Mouse (Mus musculus): ENCODE data around the gene Map2k7. TPM values are rescaled to one million over a fixed set of nuclear protein-coding genes. Genes with fewer than 3 reads are reported as not detected.

Gene Map2k7
- total and polyA plus RNA-seq, 3 experiments, result 25.8 to 115 TPM; not detected in 1

DNA sequence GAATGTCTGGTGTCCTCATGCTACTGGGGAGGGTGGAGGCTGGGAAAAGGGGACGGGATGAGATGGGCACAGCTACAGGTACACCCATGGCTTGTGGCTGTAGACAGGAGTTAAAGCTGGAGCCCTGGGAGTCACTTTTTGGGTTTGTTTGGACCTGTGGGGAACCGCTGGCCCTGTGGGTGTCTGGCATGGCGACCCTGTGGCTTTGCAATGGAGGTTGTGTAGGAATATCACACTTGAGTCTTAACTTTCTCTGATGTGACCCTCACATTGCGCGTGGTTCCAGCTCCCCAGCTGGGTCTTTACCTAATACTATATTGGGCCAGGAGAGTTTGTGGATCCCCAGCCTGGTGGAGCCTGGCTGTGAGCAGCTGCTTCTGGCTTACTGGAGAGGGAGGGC lies 6.5 kb downstream of the Map2k7 start:
- Histone ChIP-seq H3K9me3 (replicated peaks; ENCODE audit: insufficient read depth, low read length) (no peaks in the 10 kb centered on the region), H3K4me1 (ENCODE audit: control insufficient read depth in 1 of 2, insufficient read depth in 2 of 2, low read length in 2 of 2) (peaks cover 0 to 6% of the 10 kb centered on the region in 2 experiments; a peak in 1 of 4 replicates)
- DNase-seq (ENCODE audit: low read depth, low spot score), result no peak

DNA sequence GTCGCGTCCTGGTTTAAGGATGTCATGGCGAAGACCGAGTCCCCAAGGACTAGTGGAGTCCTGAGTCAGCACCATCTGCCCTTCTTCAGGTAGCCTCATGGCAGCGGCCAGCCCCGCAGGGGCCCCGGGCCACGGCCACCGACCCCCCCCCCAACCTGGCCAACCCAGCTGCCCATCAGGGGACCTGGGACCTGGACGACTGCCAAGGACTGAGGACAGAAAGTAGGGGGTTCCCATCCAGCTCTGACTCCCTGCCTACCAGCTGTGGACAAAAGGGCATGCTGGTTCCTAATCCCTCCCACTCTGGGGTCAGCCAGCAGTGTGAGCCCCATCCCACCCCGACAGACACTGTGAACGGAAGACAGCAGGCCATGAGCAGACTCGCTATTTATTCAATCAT lies 7.2 kb downstream of the Map2k7 start:
- peaks cover 10% of the 10 kb centered on the region for H3K79me2 ChIP-seq (ENCODE audit: control insufficient read depth, insufficient read depth, low read length, poor library complexity)
- H3K4me3 ChIP-seq (ENCODE audit: control insufficient read depth in 1 of 2, insufficient read depth in 1 of 2, low read depth in 2 of 2, low read length in 2 of 2), result no peak overlapping the region
- H3K9me3 ChIP-seq (replicated peaks; ENCODE audit: insufficient read depth, low read length), result no peaks in the 10 kb centered on the region
- no peak overlapping the region for H3K27ac ChIP-seq (ENCODE audit: control insufficient read depth, low read depth, low read length)
- no peak for DNase-seq (ENCODE audit: low read depth, low spot score)
- no peak overlapping the region for H3K9ac ChIP-seq (ENCODE audit: control insufficient read depth, low read depth, low read length, poor library complexity, severe bottlenecking)
- H3K4me1 ChIP-seq (ENCODE audit: control insufficient read depth in 1 of 2, insufficient read depth in 2 of 2, low read length in 2 of 2), result no peaks in the 10 kb centered on the region
- no peak for TF ChIP-seq MYC (IDR thresholded peaks at IDR 0.05; ENCODE audit: low read depth, low read length)
- TF ChIP-seq JUND (IDR thresholded peaks at IDR 0.05; ENCODE audit: low read depth, low read length), result no peak
- no peak for TF ChIP-seq SMC3 (IDR thresholded peaks at IDR 0.05; ENCODE audit: low read depth, low read length)
- no peak for TF ChIP-seq CTCF (IDR thresholded peaks at IDR 0.05 in 2 of 3, conservative IDR thresholded peaks at IDR 0.05 in 1 of 3; ENCODE audit: control insufficient read depth in 1 of 3, insufficient read depth in 1 of 3, low read depth in 2 of 3, low read length in 3 of 3, poor library complexity in 1 of 3, severe bottlenecking in 1 of 3)
- TF ChIP-seq KAT2A (conservative IDR thresholded peaks at IDR 0.05; ENCODE audit: low read depth, low read length), result no peak
- TF ChIP-seq MAX (IDR thresholded peaks at IDR 0.05; ENCODE audit: low read length), result no peak
- H3K36me3 ChIP-seq (ENCODE audit: control insufficient read depth in 1 of 2, insufficient read depth in 2 of 2, low read length in 2 of 2), result peaks cover under 1 to 6% of the 10 kb centered on the region in 2 experiments; a peak in 3 of 4 replicates
- H3K27me3 ChIP-seq (ENCODE audit: control insufficient read depth in 1 of 2, insufficient read depth in 2 of 2, low read length in 2 of 2), result no peaks in the 10 kb centered on the region

More for the DNA sequence above, 6.5 kb downstream of the Map2k7 start:
- H3K27me3 ChIP-seq (ENCODE audit: control insufficient read depth in 1 of 2, insufficient read depth in 2 of 2, low read length in 2 of 2), result no peaks in the 10 kb centered on the region
- peaks cover 17% of the 10 kb centered on the region for H3K79me2 ChIP-seq (ENCODE audit: control insufficient read depth, insufficient read depth, low read length, poor library complexity)
- H3K4me3 ChIP-seq (ENCODE audit: control insufficient read depth in 1 of 2, insufficient read depth in 1 of 2, low read depth in 2 of 2, low read length in 2 of 2), result no peak overlapping the region
- no peak overlapping the region for H3K9ac ChIP-seq (ENCODE audit: control insufficient read depth, low read depth, low read length, poor library complexity, severe bottlenecking)
- peaks cover 6% of the 10 kb centered on the region in 2 experiments for H3K36me3 ChIP-seq (ENCODE audit: control insufficient read depth in 1 of 2, insufficient read depth in 2 of 2, low read length in 2 of 2)
- TF ChIP-seq EP300 (IDR thresholded peaks at IDR 0.05; ENCODE audit: low read depth in 1 of 2, low read length in 2 of 2) (no peak), HCFC1 (IDR thresholded peaks at IDR 0.05; ENCODE audit: low read depth, low read length) (no peak), CTCF (IDR thresholded peaks at IDR 0.05 in 2 of 3, conservative IDR thresholded peaks at IDR 0.05 in 1 of 3; ENCODE audit: control insufficient read depth in 1 of 3, insufficient read depth in 1 of 3, low read depth in 2 of 3, low read length in 3 of 3, poor library complexity in 1 of 3, severe bottlenecking in 1 of 3) (no peak), SMC3 (IDR thresholded peaks at IDR 0.05; ENCODE audit: low read depth, low read length) (no peak), ZNF384 (IDR thresholded peaks at IDR 0.05; ENCODE audit: low read depth, low read length) (no peak)
- H3K27ac ChIP-seq (ENCODE audit: control insufficient read depth, low read depth, low read length), result no peak overlapping the region

DNA sequence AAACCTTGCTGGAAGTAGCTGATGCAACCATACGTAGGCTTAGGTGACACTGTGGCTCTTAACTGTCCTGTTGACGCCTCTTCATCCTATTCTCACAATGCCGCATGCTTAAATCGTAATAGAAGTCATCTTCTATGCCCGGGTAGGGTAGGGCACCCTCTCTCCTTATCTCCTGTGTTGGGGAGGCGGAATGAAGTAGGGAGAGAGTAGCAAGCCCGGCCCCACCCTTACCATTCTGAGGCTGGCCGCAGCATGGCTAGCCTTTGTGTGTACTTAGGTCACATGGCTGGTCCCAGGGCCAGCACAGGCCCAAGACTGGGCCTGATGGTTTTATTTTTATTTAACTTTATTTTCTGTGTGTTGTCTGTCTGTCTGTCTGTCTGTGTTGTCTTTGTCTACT lies 8.7 kb downstream of the Map2k7 start:
- Histone ChIP-seq H3K27ac (ENCODE audit: control insufficient read depth, low read depth, low read length) (no peak overlapping the region), H3K9ac (ENCODE audit: control insufficient read depth, low read depth, low read length, poor library complexity, severe bottlenecking) (no peak overlapping the region), H3K27me3 (ENCODE audit: control insufficient read depth in 1 of 2, insufficient read depth in 2 of 2, low read length in 2 of 2) (no peaks in the 10 kb centered on the region), H3K4me3 (ENCODE audit: control insufficient read depth in 1 of 2, insufficient read depth in 1 of 2, low read depth in 2 of 2, low read length in 2 of 2) (no peak overlapping the region), H3K79me2 (ENCODE audit: control insufficient read depth, insufficient read depth, low read length, poor library complexity) (no peaks in the 10 kb centered on the region; the same call in 1 of the 2 replicates), H3K4me1 (ENCODE audit: control insufficient read depth in 1 of 2, insufficient read depth in 2 of 2, low read length in 2 of 2) (peaks cover 0 to 9% of the 10 kb centered on the region in 2 experiments; a peak in 2 of 4 replicates), H3K9me3 (replicated peaks; ENCODE audit: insufficient read depth, low read length) (no peaks in the 10 kb centered on the region), H3K36me3 (ENCODE audit: control insufficient read depth in 1 of 2, insufficient read depth in 2 of 2, low read length in 2 of 2) (peaks cover 2 to 4% of the 10 kb centered on the region in 2 experiments; a peak in 1 of 4 replicates)
- no peak for DNase-seq (ENCODE audit: low read depth, low spot score)
- TF ChIP-seq MYC (IDR thresholded peaks at IDR 0.05; ENCODE audit: low read depth, low read length), result no peak
- TF ChIP-seq RCOR1 (IDR thresholded peaks at IDR 0.05; ENCODE audit: low read depth, low read length), result no peak
- no peak for TF ChIP-seq GABPA (IDR thresholded peaks at IDR 0.05; ENCODE audit: low read depth, low read length)
- no peak for TF ChIP-seq JUND (IDR thresholded peaks at IDR 0.05; ENCODE audit: low read depth, low read length)
- no peak for TF ChIP-seq POLR2A (IDR thresholded peaks at IDR 0.05; ENCODE audit: control insufficient read depth in 1 of 2, insufficient read depth in 1 of 2, low read depth in 1 of 2, low read length in 2 of 2, poor library complexity in 1 of 2)
